Mouse (Mus musculus): ENCODE data around the gene Bmp8a.
"Not testable (repeated sequence)": the region's sequence is repeated elsewhere in the genome, so short reads cannot be mapped to it uniquely, and the experiment has no call there.

Bmp8a gene

GRCm38 (mm10) chr4:123342642-123343470 is at the start of gene Bmp8a:
TSS of gene Bmp8a (minus strand) at chr4:123343252.
- DNase-seq, result no peak

- no peak for DNase-seq
Observed at GRCm38 (mm10) chr4:123392187-123392586, 49.1 kb upstream of the Bmp8a start.

GRCm38 (mm10) chr4:123385028-123385427 is 42.0 kb upstream of the Bmp8a start:
- DNase-seq, result no peak

GRCm38 (mm10) chr4:123383173-123383572 is 40.1 kb upstream of the Bmp8a start:
- peak; percentile 84 for DNase-seq

- DNase-seq, result no peak
Observed at GRCm38 (mm10) chr4:123382051-123382450, 39.0 kb upstream of the Bmp8a start.

GRCm38 (mm10) chr4:123381598-123381997 is 38.5 kb upstream of the Bmp8a start:
- DNase-seq, result no peak

- DNase-seq, result no peak
Observed at GRCm38 (mm10) chr4:123376031-123376430, 33.0 kb upstream of the Bmp8a start.

- no peak for DNase-seq
Observed at GRCm38 (mm10) chr4:123374316-123375008, 31.4 kb upstream of the Bmp8a start.

GRCm38 (mm10) chr4:123363555-123363954 is 20.5 kb upstream of the Bmp8a start:
- no peak for DNase-seq

GRCm38 (mm10) chr4:123360771-123361170 is 17.7 kb upstream of the Bmp8a start:
- no peak for DNase-seq

- DNase-seq, result no peak
Observed at GRCm38 (mm10) chr4:123358613-123359012, 15.6 kb upstream of the Bmp8a start.

- DNase-seq, result no peak
Observed at GRCm38 (mm10) chr4:123355941-123356340, 12.9 kb upstream of the Bmp8a start.

- no peak for DNase-seq
Observed at GRCm38 (mm10) chr4:123353271-123353877, 10.3 kb upstream of the Bmp8a start.

- no peak for DNase-seq
Observed at GRCm38 (mm10) chr4:123343471-123343789, 378 bp upstream of the Bmp8a start.

- no peak for DNase-seq
Observed at GRCm38 (mm10) chr4:123342091-123342641, 886 bp downstream of the Bmp8a start.

GRCm38 (mm10) chr4:123340232-123340631 is 2.8 kb downstream of the Bmp8a start:
- no peak for DNase-seq

- no peak for DNase-seq
Observed at GRCm38 (mm10) chr4:123337693-123338092, 5.4 kb downstream of the Bmp8a start.

GRCm38 (mm10) chr4:123335796-123336585 is 7.1 kb downstream of the Bmp8a start:
- no peak for DNase-seq

- not testable (repeated sequence) for DNase-seq
Observed at GRCm38 (mm10) chr4:123335244-123335643, 7.8 kb downstream of the Bmp8a start.

- DNase-seq, result no peak
Observed at GRCm38 (mm10) chr4:123334177-123334576, 8.9 kb downstream of the Bmp8a start.

GRCm38 (mm10) chr4:123333151-123333550 is 9.9 kb downstream of the Bmp8a start:
- no peak for DNase-seq

GRCm38 (mm10) chr4:123331961-123332360 is 11.1 kb downstream of the Bmp8a start:
- not testable (repeated sequence) for DNase-seq

GRCm38 (mm10) chr4:123331326-123331725 is 11.7 kb downstream of the Bmp8a start:
- DNase-seq, result no peak

All from layer of hippocampus, adult 9-11 months (tissue).